Mouse (Mus musculus): ENCODE data around the gene Car15. TPM values are rescaled to one million over a fixed set of nuclear protein-coding genes. Genes with fewer than 3 reads are reported as not detected.

Car15 gene
- polyA plus RNA-seq, 1 experiment, result 1.2 TPM

- Histone ChIP-seq H3ac (ENCODE audit: control insufficient read depth, insufficient read length) (no peak overlapping the region), H3K79me2 (ENCODE audit: control insufficient read depth, insufficient read depth) (peaks cover 59% of the 10 kb centered on the region), H3K27me3 (ENCODE audit: control insufficient read depth, insufficient read depth, insufficient read length) (no peaks in the 10 kb centered on the region), H3K4me2 (ENCODE audit: low read depth) (no peak overlapping the region), H3K4me3 (no peak overlapping the region), H3K36me3 (ENCODE audit: control insufficient read depth, insufficient read depth) (no peaks in the 10 kb centered on the region)
- TF ChIP-seq POLR2AphosphoS2 (IDR thresholded peaks at IDR 0.05; ENCODE audit: insufficient read length, low read depth) (no peak), MAX (IDR thresholded peaks at IDR 0.05; ENCODE audit: low read depth) (no peak), USF1 (IDR thresholded peaks at IDR 0.05; ENCODE audit: low read depth) (no peak), SRF (IDR thresholded peaks at IDR 0.05; ENCODE audit: control insufficient read depth, insufficient read length, low read depth) (no peak), TCF12 (IDR thresholded peaks at IDR 0.05; ENCODE audit: insufficient read depth, poor library complexity, severe bottlenecking) (no peak), E2F4 (IDR thresholded peaks at IDR 0.05; ENCODE audit: insufficient read depth) (no peak), MYOG (IDR thresholded peaks at IDR 0.05; ENCODE audit: control insufficient read depth in 1 of 3, insufficient read depth in 1 of 3, insufficient read length in 2 of 3, low read depth in 2 of 3) (no peak), TCF3 (IDR thresholded peaks at IDR 0.05; ENCODE audit: insufficient read length, low read depth) (no peak), CEBPB (IDR thresholded peaks at IDR 0.05; ENCODE audit: insufficient read depth, poor library complexity, severe bottlenecking) (no peak), POLR2A (IDR thresholded peaks at IDR 0.05; ENCODE audit: insufficient read length, low read depth) (no peak), REST (IDR thresholded peaks at IDR 0.05; ENCODE audit: insufficient read depth, insufficient read length) (no peak), MYOD1 (IDR thresholded peaks at IDR 0.05; ENCODE audit: control insufficient read depth in 1 of 3, insufficient read length in 2 of 3, low read depth in 2 of 3) (no peak)
Observed at GRCm38 (mm10) chr16:17875174-17875573, 37.0 kb upstream of the Car15 start.

- Histone ChIP-seq H3K36me3 (ENCODE audit: control insufficient read depth, insufficient read depth) (no peaks in the 10 kb centered on the region), H3K4me3 (no peak overlapping the region), H3K4me2 (ENCODE audit: low read depth) (no peak overlapping the region), H3K79me2 (ENCODE audit: control insufficient read depth, insufficient read depth) (peaks cover 41% of the 10 kb centered on the region), H3ac (ENCODE audit: control insufficient read depth, insufficient read length) (no peak overlapping the region), H3K27me3 (ENCODE audit: control insufficient read depth, insufficient read depth, insufficient read length) (no peaks in the 10 kb centered on the region)
- TF ChIP-seq USF1 (IDR thresholded peaks at IDR 0.05; ENCODE audit: low read depth) (no peak), SRF (IDR thresholded peaks at IDR 0.05; ENCODE audit: control insufficient read depth, insufficient read length, low read depth) (no peak), E2F4 (IDR thresholded peaks at IDR 0.05; ENCODE audit: insufficient read depth) (no peak), TCF3 (IDR thresholded peaks at IDR 0.05; ENCODE audit: insufficient read length, low read depth) (no peak), POLR2AphosphoS2 (IDR thresholded peaks at IDR 0.05; ENCODE audit: insufficient read length, low read depth) (no peak)
Observed at GRCm38 (mm10) chr16:17872995-17873394, 34.8 kb upstream of the Car15 start.

- no peak overlapping the region for H3K4me2 ChIP-seq (ENCODE audit: low read depth)
- peaks cover 23% of the 10 kb centered on the region for H3K79me2 ChIP-seq (ENCODE audit: control insufficient read depth, insufficient read depth)
- TF ChIP-seq MYOG (IDR thresholded peaks at IDR 0.05; ENCODE audit: control insufficient read depth in 1 of 3, insufficient read depth in 1 of 3, insufficient read length in 2 of 3, low read depth in 2 of 3) (no peak), REST (IDR thresholded peaks at IDR 0.05; ENCODE audit: insufficient read depth, insufficient read length) (no peak), POLR2A (IDR thresholded peaks at IDR 0.05; ENCODE audit: insufficient read length, low read depth) (no peak), CEBPB (IDR thresholded peaks at IDR 0.05; ENCODE audit: insufficient read depth, poor library complexity, severe bottlenecking) (no peak), E2F4 (IDR thresholded peaks at IDR 0.05; ENCODE audit: insufficient read depth) (no peak), POLR2AphosphoS2 (IDR thresholded peaks at IDR 0.05; ENCODE audit: insufficient read length, low read depth) (no peak), USF1 (IDR thresholded peaks at IDR 0.05; ENCODE audit: low read depth) (no peak), MYOD1 (IDR thresholded peaks at IDR 0.05; ENCODE audit: control insufficient read depth in 1 of 3, insufficient read length in 2 of 3, low read depth in 2 of 3) (no peak), TCF12 (IDR thresholded peaks at IDR 0.05; ENCODE audit: insufficient read depth, poor library complexity, severe bottlenecking) (no peak), SRF (IDR thresholded peaks at IDR 0.05; ENCODE audit: control insufficient read depth, insufficient read length, low read depth) (no peak), TCF3 (IDR thresholded peaks at IDR 0.05; ENCODE audit: insufficient read length, low read depth) (no peak), MAX (IDR thresholded peaks at IDR 0.05; ENCODE audit: low read depth) (no peak)
- H3K27me3 ChIP-seq (ENCODE audit: control insufficient read depth, insufficient read depth, insufficient read length), result no peaks in the 10 kb centered on the region
- no peaks in the 10 kb centered on the region for H3K36me3 ChIP-seq (ENCODE audit: control insufficient read depth, insufficient read depth)
- H3ac ChIP-seq (ENCODE audit: control insufficient read depth, insufficient read length), result no peak overlapping the region
- H3K4me3 ChIP-seq, result no peak overlapping the region
Observed at GRCm38 (mm10) chr16:17871248-17871647, 33.1 kb upstream of the Car15 start.

- TF ChIP-seq REST (IDR thresholded peaks at IDR 0.05; ENCODE audit: insufficient read depth, insufficient read length) (no peak), POLR2A (IDR thresholded peaks at IDR 0.05; ENCODE audit: insufficient read length, low read depth) (no peak), MYOD1 (IDR thresholded peaks at IDR 0.05; ENCODE audit: control insufficient read depth in 1 of 3, insufficient read length in 2 of 3, low read depth in 2 of 3) (no peak), POLR2AphosphoS2 (IDR thresholded peaks at IDR 0.05; ENCODE audit: insufficient read length, low read depth) (no peak), USF1 (IDR thresholded peaks at IDR 0.05; ENCODE audit: low read depth) (no peak), MYOG (IDR thresholded peaks at IDR 0.05; ENCODE audit: control insufficient read depth in 1 of 3, insufficient read depth in 1 of 3, insufficient read length in 2 of 3, low read depth in 2 of 3) (no peak), MAX (IDR thresholded peaks at IDR 0.05; ENCODE audit: low read depth) (no peak), TCF3 (IDR thresholded peaks at IDR 0.05; ENCODE audit: insufficient read length, low read depth) (no peak), CEBPB (IDR thresholded peaks at IDR 0.05; ENCODE audit: insufficient read depth, poor library complexity, severe bottlenecking) (no peak), E2F4 (IDR thresholded peaks at IDR 0.05; ENCODE audit: insufficient read depth) (no peak), SRF (IDR thresholded peaks at IDR 0.05; ENCODE audit: control insufficient read depth, insufficient read length, low read depth) (no peak), TCF12 (IDR thresholded peaks at IDR 0.05; ENCODE audit: insufficient read depth, poor library complexity, severe bottlenecking) (no peak)
- H3K79me2 ChIP-seq (ENCODE audit: control insufficient read depth, insufficient read depth), result peaks cover 4% of the 10 kb centered on the region
- H3K4me3 ChIP-seq, result no peak overlapping the region
- H3K36me3 ChIP-seq (ENCODE audit: control insufficient read depth, insufficient read depth), result no peaks in the 10 kb centered on the region
- no peak overlapping the region for H3K4me2 ChIP-seq (ENCODE audit: low read depth)
- no peak overlapping the region for H3ac ChIP-seq (ENCODE audit: control insufficient read depth, insufficient read length)
- no peaks in the 10 kb centered on the region for H3K27me3 ChIP-seq (ENCODE audit: control insufficient read depth, insufficient read depth, insufficient read length)
Observed at GRCm38 (mm10) chr16:17865770-17866169, 27.6 kb upstream of the Car15 start.

- Histone ChIP-seq H3ac (ENCODE audit: control insufficient read depth, insufficient read length) (no peak overlapping the region), H3K4me2 (ENCODE audit: low read depth) (no peak overlapping the region), H3K79me2 (ENCODE audit: control insufficient read depth, insufficient read depth) (peaks cover 4% of the 10 kb centered on the region), H3K4me3 (no peak overlapping the region), H3K27me3 (ENCODE audit: control insufficient read depth, insufficient read depth, insufficient read length) (no peaks in the 10 kb centered on the region), H3K36me3 (ENCODE audit: control insufficient read depth, insufficient read depth) (no peaks in the 10 kb centered on the region)
- TF ChIP-seq SRF (IDR thresholded peaks at IDR 0.05; ENCODE audit: control insufficient read depth, insufficient read length, low read depth) (no peak), USF1 (IDR thresholded peaks at IDR 0.05; ENCODE audit: low read depth) (no peak), POLR2A (IDR thresholded peaks at IDR 0.05; ENCODE audit: insufficient read length, low read depth) (no peak), E2F4 (IDR thresholded peaks at IDR 0.05; ENCODE audit: insufficient read depth) (no peak), POLR2AphosphoS2 (IDR thresholded peaks at IDR 0.05; ENCODE audit: insufficient read length, low read depth) (no peak), REST (IDR thresholded peaks at IDR 0.05; ENCODE audit: insufficient read depth, insufficient read length) (no peak), CEBPB (IDR thresholded peaks at IDR 0.05; ENCODE audit: insufficient read depth, poor library complexity, severe bottlenecking) (no peak), TCF12 (IDR thresholded peaks at IDR 0.05; ENCODE audit: insufficient read depth, poor library complexity, severe bottlenecking) (no peak), TCF3 (IDR thresholded peaks at IDR 0.05; ENCODE audit: insufficient read length, low read depth) (no peak)
Observed at GRCm38 (mm10) chr16:17865293-17865692, 27.1 kb upstream of the Car15 start.

All from myocyte (in vitro differentiated cells).